Mouse (Mus musculus) layer of hippocampus, postnatal 25 days (tissue): ENCODE data around the gene Ophn1. TPM values are rescaled to one million over a fixed set of nuclear protein-coding genes. Genes with fewer than 3 reads are reported as not detected.

Experiments
- microRNA-seq, 2 experiments: library from miRNA; unstranded; fragments of <30 nt; microRNA quantifications; one replicate each; pipeline ENCODE4 v1.2.0; 2021
- total RNA-seq, 2 experiments: library from RNA; stranded (reverse); gene quantifications; 2 replicates each; pipeline ENCODE4 v1.2.3; 2021

Ophn1 gene
- total RNA-seq, 2 experiments from 2014 or later = 37.9 to 39.3 TPM

Small RNA genes lying within 50 kb of the gene (microRNA-seq; reads per million reads assigned to microRNA genes)
- gene Gm27554 = 0 reads per million in 2 experiments

Other genes with a start within 250 kb of the Ophn1 start
- gene Yipf6, start 45.3 kb upstream of the Ophn1 start, total RNA-seq = 10 to 100 TPM; 32.8 to 36.6 TPM
- 1 to 10 TPM; 5.5 to 8.5 TPM for gene Stard8, start 112.2 kb upstream of the Ophn1 start, total RNA-seq
- 10 to 100 TPM; 11.6 to 14.8 TPM for gene Efnb1, start 245.1 kb upstream of the Ophn1 start, total RNA-seq